Comparison of ENCODE assay signal across 13 mouse cellular contexts in genomic region chr7:81725986-81726727, GRCm38 (mm10). TPM values are rescaled to one million over a fixed set of nuclear protein-coding genes. Genes with fewer than 3 reads are reported as not detected.
DNase-seq lines count a peak whose midpoint lies in the region; ATAC-seq and TF ChIP-seq lines count a peak whose summit lies in the region.
"Had no signal": no experiment of that assay in that cellular context is flagged by ENCODE, and none has a peak within 500 bp of the region (broad histone marks: within the 10 kb centered on the region; RNA-seq: fewer than 3 reads in every experiment).

No protein-coding gene starts in this region.

- peak overlapping the region; percentile 24; the same call in 1 of the 2 replicates for H3K4me2 ChIP-seq in liver, postnatal 0 days (ENCODE audit: low read depth, low read length)

- peak overlapping the region; percentile 57 for H3K27ac ChIP-seq in gastrocnemius, adult 2 months
- H3K27ac ChIP-seq in liver, postnatal 0 days (ENCODE audit: low read depth) = no peak overlapping the region
- H3K27ac ChIP-seq: hindbrain, embryonic 10.5 days had no signal

- no peaks in the 10 kb centered on the region for H3K9me3 ChIP-seq in liver, postnatal 0 days (ENCODE audit: low read length)
- H3K9me3 ChIP-seq: hindbrain, embryonic 10.5 days had no signal

- 0 out of 2 replicates have a peak, but pooled peaks cover 4% of the 10 kb centered on the region for H3K4me1 ChIP-seq in liver, postnatal 0 days (ENCODE audit: insufficient read depth)

- no peaks in the 10 kb centered on the region for H3K27me3 ChIP-seq in liver, postnatal 0 days (ENCODE audit: insufficient read depth, low read length)

- WGBS in liver, postnatal 0 days (ENCODE audit: insufficient replicate concordance) = 36% methylated on average over 18 of the region's 18 CpGs

- TF ChIP-seq EP300 in liver, postnatal 0 days (IDR thresholded peaks at IDR 0.05; ENCODE audit: low read depth) = no peak

- DNase-seq in gastrocnemius, adult 2 months = no peak
- DNase-seq in gastrocnemius, postnatal 10 days = no peak
- DNase-seq in forelimb bud, embryonic 11.5 days (ENCODE audit: low read depth, low spot score) = peak; percentile 23
- DNase-seq in heart, postnatal 4 days = peak; percentile 40
- DNase-seq in liver, postnatal 0 days = no peak
- no peak for DNase-seq in retina, postnatal 1 day
- DNase-seq in layer of hippocampus, postnatal 36 days = no peak
- no peak for DNase-seq in layer of hippocampus, adult 18-20 months (ENCODE audit: low spot score in 2 of 2)
- DNase-seq: B cell, adult 2 months; kidney, postnatal 10 days had no signal

- H3K36me3 ChIP-seq in liver, postnatal 0 days (replicated peaks; ENCODE audit: insufficient read depth, low read length) = no peaks in the 10 kb centered on the region
- H3K36me3 ChIP-seq: hindbrain, embryonic 10.5 days had no signal

- H3K9ac ChIP-seq in liver, postnatal 0 days (replicated peaks) = no peak overlapping the region

- H3K4me3 ChIP-seq in gastrocnemius, adult 2 months = no peak overlapping the region
- H3K4me3 ChIP-seq in liver, postnatal 0 days (ENCODE audit: low read depth, low read length) = no peak overlapping the region
- H3K4me3 ChIP-seq: hindbrain, embryonic 10.5 days had no signal

- intact Hi-C loops in gastrocnemius, adult 2 months (cut with DNase I) = no loop called here

- 0 out of 2 replicates have a peak, but pooled peaks have one; percentile 38 for ATAC-seq in liver, postnatal 0 days
- ATAC-seq: forebrain, embryonic 14.5 days; Patski had no signal

- no peak for TF ChIP-seq CTCF in gastrocnemius, adult 2 months (IDR thresholded peaks at IDR 0.05)
- TF ChIP-seq CTCF in liver, postnatal 0 days (IDR thresholded peaks at IDR 0.05; ENCODE audit: low read depth) = no peak

RNA-seq across cellular contexts. Expression of gene Homer2, which starts 18.8 kb away (rescaled TPM):
- total RNA-seq in gastrocnemius, adult 2 months (2021) = 100 to 1,000 TPM in 1 of 2 experiments, 10 to 100 TPM in 1; 39.9 to 102 TPM
- 10 to 100 TPM; 26.1 to 26.3 TPM for total RNA-seq in gastrocnemius, postnatal 10 days (2021)
- total RNA-seq in heart, postnatal 4 days (2021) = 10 to 100 TPM; 60.7 to 63.1 TPM
- 8.6 and 9.1 TPM in 2 replicates for polyA plus RNA-seq in liver, postnatal 0 days (2015; fragmentation: Nextera tagmentation; extraction: Ambion mirVana)
- total RNA-seq in layer of hippocampus, postnatal 36 days (2021) = 10 to 100 TPM; 88.6 to 92.1 TPM
- 10 to 100 TPM; 85.9 to 96.4 TPM for total RNA-seq in layer of hippocampus, adult 18-20 months (2021)

RNA-seq across cellular contexts. Expression of gene Ramac, which starts 36.6 kb away (rescaled TPM):
- total RNA-seq in gastrocnemius, adult 2 months (2021) = 10 to 100 TPM; 23.8 to 24.8 TPM
- total RNA-seq in gastrocnemius, postnatal 10 days (2021) = 10 to 100 TPM; 26.7 to 27.9 TPM
- total RNA-seq in heart, postnatal 4 days (2021) = 10 to 100 TPM; 28.6 to 32.2 TPM
- 72.1 and 78.7 TPM in 2 replicates for polyA plus RNA-seq in liver, postnatal 0 days (2015; fragmentation: Nextera tagmentation; extraction: Ambion mirVana)
- 10 to 100 TPM; 68.4 to 75.5 TPM for total RNA-seq in layer of hippocampus, postnatal 36 days (2021)
- total RNA-seq in layer of hippocampus, adult 18-20 months (2021) = 10 to 100 TPM; 79.6 to 87.6 TPM

Comparison
In these comparisons a context has a peak if more than half of its experiments do, and no peak if none do; other contexts are left out.
1. DNase-seq: peak in forelimb bud, embryonic 11.5 days (single experiment) and heart, postnatal 4 days (single experiment); none in gastrocnemius, adult 2 months (single experiment), gastrocnemius, postnatal 10 days (single experiment), liver, postnatal 0 days (single experiment), retina, postnatal 1 day (single experiment), layer of hippocampus, postnatal 36 days (0 of 2) and layer of hippocampus, adult 18-20 months (0 of 2).